Mouse (Mus musculus) NIH3T3 (cell line): ENCODE measurements at regions not wholly inside any gene's neighbourhood (a gene's known extent, or its start where the extent isn't known, plus 50 kb on each side); places are given as distances from the start of the nearest gene placed in this dataset.
A peak's percentile ranks its signal among the peaks of the same experiment; 100 is the strongest.

Experiments used
- DNase-seq: peaks from one replicate; pipeline ENCODE4 v3.0.0-alpha.2; 2012; ENCODE audit warnings: low read depth

DNA sequence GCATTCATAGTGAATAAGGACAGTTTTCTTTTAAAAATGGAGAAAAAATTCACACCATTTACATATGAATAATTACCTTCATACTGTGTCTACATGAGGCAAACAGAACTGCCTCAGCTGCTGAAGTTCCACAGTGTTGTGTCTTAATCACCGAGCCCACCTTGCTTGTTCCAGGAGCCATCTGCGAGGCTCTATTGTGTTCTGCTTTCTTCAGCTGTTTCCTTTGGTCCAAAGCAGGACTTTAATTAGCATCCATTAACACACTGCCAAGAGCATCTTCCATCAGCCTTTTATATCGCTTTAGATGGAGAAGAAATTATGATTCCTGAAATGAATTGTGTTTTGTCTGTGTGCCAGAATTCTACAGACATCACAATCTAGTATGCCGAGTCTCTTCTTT lies 3423.1 kb upstream of the Lrrc6 start:
- DNase-seq: no peak

DNA sequence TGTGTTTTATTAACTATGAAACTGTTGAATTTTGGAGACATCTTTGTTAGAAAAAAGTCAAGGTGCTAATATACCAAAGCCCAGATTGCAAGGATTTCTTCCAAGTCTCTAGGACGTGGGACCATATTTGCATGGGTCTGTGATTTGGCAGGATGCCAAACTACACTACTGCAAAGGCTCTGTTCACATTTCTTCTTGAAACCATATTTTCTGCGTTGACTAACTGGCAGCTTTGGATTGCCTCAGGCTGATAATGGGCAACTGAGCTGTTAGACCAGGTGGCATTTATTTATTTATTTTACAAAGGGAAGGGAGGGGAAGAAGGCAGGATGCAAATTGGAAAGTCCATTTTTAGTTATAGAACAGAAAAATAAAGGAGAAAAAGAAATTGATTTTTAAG lies 3422.6 kb upstream of the Lrrc6 start:
- peak; percentile 3 for DNase-seq

DNA sequence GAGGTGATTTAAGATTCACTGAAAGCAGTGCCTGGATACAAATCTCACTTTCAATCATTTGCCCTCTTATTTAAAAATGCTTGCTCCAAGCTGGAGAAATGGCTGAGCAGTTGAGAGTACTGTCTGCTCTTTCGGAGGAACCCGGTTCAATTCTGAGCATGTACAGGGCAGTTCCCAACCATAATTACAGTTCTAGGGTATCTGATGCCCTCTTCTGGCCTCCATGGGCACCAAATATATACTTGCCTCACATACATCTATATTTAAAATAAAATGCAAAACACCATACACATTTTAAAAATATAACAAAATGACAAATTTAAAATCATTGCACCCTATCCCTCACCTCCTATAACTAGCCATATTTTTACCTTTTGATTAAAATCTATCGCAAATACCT lies 3421.5 kb upstream of the Lrrc6 start:
- DNase-seq: no peak

DNA sequence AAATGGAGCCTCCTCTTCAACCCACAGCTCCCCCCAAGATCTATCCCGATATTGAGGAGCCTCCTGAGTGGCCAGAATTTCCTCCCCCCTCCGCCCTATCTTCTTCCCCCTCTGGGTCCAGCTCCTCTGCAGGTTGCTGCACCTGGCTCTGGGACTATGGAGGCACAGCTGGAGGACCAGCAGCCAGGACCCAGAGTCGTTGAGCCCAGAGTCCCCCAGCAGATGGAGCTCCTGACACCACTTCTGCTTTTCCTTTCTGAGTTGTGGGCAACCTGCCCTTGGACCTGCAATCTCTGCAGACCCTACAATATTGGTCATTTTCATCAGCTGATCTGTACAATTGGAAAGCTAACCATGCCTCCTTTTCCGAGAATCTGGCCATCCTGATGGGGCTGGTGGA lies 3385.1 kb upstream of the Lrrc6 start:
- no peak for DNase-seq

DNA sequence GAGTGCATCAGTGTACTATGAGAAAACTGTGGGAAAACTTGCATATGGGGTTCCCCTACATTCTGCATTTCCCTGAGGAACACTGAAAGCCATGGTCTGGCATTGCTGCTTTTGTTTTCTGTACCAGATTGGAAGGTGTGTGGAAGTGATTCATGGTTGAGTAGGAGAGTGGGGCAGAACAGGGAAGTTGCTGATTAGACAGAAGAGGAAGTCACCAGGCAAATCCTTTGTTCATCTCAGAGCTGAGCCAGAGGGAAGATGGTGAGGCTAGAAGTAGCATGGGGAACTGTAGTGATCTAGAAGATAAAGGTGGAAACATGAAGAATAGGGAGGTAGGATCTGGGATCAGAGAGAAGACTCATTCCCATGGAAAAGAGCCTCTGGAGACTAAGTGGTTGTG lies 3377.8 kb upstream of the Lrrc6 start:
- DNase-seq: no peak

DNA sequence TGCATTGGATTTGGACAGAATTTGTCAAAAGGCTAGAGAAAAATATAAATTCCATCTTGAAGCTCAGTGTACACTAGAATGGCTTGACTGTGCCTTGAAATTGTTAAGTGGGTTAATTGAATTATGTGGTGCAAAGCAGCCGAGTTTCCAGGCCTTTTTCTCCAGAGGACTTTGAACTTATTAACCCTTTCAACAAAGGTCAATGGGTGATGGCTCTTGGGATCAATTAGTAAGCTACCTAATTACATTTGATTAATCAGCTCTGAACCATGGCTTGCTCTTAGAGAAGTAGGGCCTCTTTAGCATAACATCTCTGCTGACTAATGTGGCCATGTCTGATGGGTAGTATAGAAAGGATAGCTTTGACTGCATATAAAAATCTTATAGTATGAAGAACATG lies 3352.8 kb upstream of the Lrrc6 start:
- DNase-seq: no peak

DNA sequence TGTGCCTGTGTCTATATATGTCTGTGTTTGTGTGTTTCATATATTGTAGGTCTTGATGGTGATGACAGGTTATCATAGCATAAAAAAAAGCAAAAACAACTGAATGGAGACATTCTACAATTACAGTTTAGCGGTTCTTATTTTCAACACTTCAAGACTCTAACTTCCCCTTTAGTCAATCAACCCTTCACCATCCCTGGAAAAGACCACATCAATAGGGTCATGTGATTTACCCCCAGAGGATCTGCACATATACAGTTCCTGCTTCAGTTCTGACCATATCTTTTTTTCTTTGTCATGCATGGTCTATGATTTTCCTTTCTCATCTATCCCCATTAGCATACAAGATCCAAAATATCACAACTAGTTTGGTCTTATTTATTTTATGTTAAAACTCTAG lies 3348.9 kb upstream of the Lrrc6 start:
- no peak for DNase-seq
